Mouse (Mus musculus) gastrocnemius, postnatal 4 days (tissue): ENCODE results near the gene Tob1. TPM values are rescaled to one million over a fixed set of nuclear protein-coding genes. Genes with fewer than 3 reads are reported as not detected.

Experiments
- DNase-seq, 2 experiments: peaks; one replicate each; pipeline ENCODE4 v3.0.0; 2021 to 2022; ENCODE audit warnings: low spot score in 2 of 2, mixed read lengths in 2 of 2
- long read RNA-seq, 2 experiments: library from polyadenylated mRNA; stranded (forward); transcript quantifications; one replicate each; pipeline ENCODE4 v2.0.0; 2021
- total RNA-seq, 2 experiments: library from RNA; stranded (reverse); gene quantifications; 2 replicates each; pipeline ENCODE4 v1.2.3; 2021

Tob1 gene
- total RNA-seq: 10 to 100 TPM; 81.4 to 89.8 TPM
- long read RNA-seq, experiment 1, transcript Tob1-201 (2 exons, 2,288 nt): major isoform, 152 of 157 reads
- long read RNA-seq, experiment 1, partial matches to known transcripts: 5 of 157 reads
- long read RNA-seq, experiment 1, other reads (novel, unspliced or antisense): 0 of 157 reads
- long read RNA-seq, experiment 2, transcript Tob1-201 (2 exons, 2,288 nt): major isoform, 148 of 159 reads
- long read RNA-seq, experiment 2, partial matches to known transcripts: 0 of 159 reads
- long read RNA-seq, experiment 2, other reads (novel, unspliced or antisense): 11 of 159 reads

DNA sequence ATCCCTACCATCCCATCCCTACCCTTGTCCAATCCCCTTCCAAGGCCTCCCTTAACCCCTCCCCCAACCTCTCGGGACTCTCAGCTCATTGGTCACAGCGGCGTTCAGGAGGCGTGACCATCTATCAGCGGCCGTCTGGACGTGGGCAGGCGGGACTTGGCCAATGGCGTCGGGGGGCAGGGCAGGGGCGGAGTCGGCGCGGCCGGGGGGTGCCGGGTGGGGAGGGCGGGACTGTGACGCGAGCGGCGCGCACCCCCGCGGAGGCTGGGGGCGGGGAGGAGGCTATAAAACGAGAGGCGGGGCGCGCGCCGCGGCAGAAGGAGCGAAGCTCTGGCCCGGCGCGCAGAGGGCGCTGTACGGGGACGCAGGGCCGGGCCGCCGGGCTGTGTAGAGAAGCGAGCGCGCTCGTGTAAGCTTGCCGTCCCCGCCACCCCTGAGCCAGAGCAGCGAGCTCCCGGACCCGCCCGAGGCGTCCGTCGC lies at the start of gene Tob1:
Gene Tob1 (plus strand): TSS at position 331 of the 480 bp plus-strand sequence.
- peak; percentile 97 to 98 for DNase-seq

DNA sequence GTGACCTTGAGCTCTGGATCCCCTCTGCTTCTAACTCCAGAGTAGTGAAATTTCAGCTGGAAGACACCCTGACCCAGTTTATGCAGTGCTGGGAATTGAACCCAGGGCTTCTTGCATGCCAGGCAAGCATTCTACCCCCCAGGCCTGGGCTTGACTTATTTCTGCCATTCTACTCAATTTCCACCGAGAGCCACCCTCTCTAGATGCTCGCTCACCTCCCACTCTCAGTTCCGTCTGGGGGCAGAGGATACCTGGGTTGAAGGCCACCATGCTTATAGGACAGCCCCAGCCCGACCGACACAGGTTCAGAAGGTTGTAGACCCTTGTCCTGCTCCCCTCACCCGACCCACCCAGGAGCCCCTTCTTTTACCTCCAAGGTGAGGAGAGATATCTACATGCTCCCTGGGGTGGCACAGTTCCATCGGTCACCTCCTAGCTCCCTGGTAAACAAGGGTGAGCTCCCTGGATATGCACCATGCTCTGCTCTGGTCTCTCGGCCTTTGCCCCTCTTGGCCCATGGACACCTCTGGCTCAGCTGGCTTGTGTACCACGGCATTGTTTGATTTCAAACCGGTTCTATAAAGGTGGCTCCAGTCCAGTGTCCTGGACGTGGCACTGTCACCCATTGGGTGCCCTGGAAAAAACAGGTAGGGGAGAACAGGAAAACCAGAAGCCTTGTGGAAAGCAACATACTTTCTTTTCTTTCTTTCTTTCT lies 49.2 kb upstream of the Tob1 start:
- no peak for DNase-seq

DNA sequence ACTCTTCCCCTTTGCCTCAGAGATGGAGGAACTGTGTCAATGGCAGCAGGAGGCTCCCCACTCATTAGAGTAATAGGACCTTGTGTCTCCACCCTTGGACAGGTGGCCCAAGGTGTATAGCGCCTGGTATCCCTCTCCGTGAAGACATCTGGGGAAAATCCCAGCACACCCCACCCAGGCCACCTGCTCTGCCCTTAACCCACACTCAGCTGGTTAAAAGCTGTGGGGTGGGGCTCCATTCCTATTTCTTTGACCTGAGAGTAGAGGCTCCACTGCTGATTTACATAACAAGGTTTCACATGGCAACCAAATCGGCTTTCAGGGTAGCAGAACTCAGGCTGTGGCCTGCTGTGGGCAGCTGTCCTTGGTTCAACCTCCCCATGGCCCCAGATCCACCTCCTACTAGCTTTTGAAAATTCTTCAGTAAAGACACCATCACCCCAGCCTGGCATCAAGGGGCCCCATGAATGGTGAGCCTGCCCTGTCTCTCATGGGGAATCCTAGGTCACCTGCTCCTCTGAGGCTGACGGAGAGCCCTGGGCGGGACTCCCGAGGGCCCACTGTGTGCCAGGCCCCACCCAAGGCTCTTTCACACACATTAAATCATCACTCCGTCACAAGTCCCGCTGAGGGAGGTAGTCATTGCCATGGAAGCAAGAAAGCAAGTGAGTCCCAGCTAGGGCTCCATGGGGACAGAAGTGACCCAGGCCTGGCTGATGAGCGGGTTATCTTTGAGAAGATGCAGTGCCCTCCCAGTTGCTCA lies 48.1 kb upstream of the Tob1 start:
- no peak for DNase-seq

GRCm38 (mm10) chr11:94165745-94166144 lies 45.5 kb upstream of the Tob1 start:
- DNase-seq: no peak

DNA sequence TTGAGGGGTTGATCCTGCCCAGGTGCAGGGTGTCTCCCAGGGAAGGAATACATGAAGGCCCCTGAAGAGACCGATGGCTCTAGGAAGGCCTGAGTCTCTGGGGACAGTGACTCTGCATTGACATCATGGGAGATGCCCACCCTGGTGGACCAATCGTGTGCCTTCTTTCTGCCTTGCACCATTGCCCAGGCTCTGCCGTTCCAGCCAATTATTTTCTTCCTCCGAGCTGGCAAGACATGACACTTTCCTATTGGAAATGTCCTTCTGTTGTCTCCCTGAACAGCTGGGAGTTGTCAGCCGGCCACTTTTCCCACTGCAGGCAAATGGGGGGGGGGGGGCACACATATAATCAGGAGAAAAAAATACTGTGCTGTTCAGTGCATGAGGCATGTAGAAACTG lies 43.0 kb upstream of the Tob1 start:
- DNase-seq: no peak

DNA sequence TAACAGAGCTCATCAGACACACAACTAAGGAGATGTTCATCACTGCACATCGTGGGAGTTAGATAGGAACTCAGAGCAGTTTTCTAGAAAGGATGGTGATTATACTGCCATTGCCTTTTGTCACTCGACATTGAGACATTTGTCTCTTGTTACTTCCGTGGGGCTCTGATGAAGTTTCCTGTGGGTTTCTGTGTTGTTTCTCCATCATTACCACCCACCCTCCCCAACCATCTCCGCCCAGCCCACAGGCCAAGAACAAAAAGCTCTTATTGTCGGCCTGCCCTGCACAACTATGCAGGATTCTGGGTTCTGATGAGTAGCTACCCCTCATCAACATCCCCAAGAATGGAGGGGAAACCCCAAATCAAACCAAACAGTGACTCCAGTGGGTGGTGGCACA lies 41.7 kb upstream of the Tob1 start:
- DNase-seq: no peak

DNA sequence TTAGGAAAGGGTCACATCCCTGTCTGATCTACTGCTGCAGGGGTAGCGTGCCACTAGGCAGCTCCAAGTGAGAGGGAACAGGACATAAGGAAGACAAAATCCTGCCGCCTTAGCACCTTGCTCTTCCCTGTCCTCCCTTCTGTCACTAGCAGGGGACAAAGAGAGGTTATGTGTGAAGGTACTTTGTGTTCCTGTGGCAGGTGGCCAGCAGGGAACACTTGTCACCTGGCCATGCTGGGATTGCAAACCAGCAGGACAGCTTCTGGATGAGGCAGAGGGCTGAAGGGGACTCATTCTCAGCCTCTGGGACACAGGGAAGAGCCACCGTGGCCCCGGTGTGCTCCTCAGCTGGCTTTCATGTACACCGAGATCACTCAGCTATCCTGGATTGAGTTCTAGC lies 39.6 kb upstream of the Tob1 start:
- DNase-seq: no peak

DNA sequence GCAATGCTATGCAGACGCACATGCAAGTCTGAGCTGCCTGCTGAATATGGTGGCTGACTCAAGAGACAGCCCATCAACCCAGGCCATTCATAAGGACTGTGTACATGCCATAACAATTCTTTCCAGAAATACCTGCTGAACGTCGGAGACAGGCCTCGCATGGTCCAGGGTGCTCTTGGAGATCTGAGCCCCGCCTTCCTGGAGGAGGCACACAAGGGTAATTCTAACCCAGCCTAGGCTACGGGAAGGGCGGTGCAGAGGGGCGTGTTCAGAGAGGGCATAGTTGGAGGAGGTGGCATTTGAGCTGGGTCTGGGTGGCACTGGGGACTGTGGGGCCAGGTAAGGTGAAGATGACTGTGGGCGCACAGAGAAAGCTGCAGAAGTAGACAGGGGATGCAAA lies 39.1 kb upstream of the Tob1 start:
- no peak for DNase-seq

DNA sequence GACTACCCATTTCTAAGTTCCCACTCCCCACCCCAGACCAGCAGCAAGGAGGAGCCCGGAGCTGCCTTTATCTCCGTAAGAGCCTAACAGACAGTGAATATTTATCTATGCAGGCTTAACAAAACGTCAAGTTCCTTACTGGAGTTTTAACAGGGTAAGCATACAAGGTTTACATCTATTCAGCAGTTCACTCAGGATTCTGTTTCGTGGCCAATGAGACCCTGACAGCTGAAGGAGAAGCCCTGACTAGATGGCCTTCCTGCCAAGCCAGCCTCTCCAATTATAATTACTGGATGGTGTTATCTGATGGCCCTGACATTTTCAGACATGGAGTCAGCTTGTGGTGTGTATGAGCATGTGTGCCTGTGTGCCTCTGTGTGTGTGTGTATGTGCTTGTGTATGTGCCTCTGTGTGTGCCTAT lies 37.5 kb upstream of the Tob1 start:
- no peak for DNase-seq

DNA sequence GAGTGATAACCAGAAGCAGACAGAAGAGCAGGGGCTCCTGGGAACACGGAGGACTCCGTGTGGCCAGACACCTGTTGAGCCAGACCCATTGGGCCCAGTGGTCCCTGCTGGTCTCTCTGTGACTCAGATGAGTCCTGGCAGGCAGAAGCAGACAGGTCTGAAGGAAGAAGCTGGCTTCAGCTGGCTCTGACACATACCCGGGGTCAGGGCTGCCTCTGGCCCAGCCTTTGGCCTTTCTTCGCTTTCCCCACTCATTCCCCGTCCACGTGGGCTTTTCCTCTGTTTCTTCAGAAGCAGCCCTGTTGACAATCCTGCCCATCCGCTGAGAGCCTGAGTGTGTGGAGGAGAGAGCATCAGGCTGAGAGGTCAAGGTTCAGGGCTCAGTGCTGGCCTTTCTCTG lies 36.0 kb upstream of the Tob1 start:
- DNase-seq: no peak

GRCm38 (mm10) chr11:94175694-94176093 lies 35.6 kb upstream of the Tob1 start:
- no peak for DNase-seq

DNA sequence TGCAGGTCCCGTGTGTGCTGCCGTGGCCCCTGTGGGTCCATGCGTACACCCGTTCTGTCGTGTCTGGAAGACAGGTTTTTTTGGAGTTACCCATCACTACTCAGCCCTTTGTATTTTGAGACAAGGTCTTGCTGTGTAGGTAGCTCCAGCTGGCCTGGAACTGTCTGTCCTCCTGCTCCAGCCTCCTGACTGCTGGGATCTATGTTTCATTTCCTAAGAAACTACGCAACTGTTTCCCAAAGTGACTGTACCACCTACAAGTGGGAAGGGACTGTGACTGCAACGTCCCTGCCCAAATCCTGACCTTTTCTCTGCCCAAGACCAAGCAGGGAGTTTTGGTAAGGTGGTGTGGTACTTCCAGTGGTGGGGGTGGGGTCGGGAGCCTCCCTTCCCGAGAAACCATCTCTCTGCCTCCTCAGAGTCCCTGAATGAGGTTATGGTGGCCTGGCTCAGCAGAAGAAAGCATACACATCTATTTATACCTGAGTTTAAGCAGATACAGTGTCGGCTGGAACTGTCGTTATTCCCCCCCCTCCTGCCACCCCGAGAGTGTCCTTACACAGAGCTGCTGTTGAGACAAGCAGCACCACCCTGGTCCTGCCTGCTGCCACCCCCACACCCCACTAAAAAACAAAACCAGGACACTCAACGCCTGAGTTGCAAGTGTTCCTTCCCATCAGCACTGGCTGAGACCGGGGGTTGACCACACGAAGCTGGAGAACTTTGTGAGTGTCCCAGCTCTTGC lies 33.2 kb upstream of the Tob1 start:
- DNase-seq: no peak

DNA sequence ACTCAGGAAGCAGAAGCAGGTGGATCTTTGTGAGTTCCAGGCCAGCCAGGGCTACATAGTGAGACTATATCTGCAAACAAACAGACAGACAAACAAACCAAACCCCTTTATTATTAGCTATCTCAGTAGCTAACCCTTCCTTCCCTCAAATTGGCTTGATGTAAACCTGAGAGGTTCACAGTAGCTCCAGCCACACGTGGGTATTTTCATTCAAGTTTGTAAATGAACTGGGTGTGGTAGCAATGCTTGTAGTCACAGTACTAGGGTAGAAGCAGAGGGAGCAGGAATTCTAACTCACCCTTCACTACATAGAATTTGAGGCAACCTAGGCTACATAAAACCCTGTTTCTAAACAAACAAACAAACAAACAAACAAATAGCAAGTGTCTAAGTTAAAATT lies 31.5 kb upstream of the Tob1 start:
- no peak for DNase-seq

- DNase-seq: no peak
These were observed 31.1 kb upstream of the Tob1 start for GRCm38 (mm10) chr11:94180194-94180593.

GRCm38 (mm10) chr11:94181694-94182093 lies 29.6 kb upstream of the Tob1 start:
- no peak for DNase-seq

- no peak for DNase-seq
These were observed 28.5 kb upstream of the Tob1 start for GRCm38 (mm10) chr11:94182711-94183110.

GRCm38 (mm10) chr11:94183120-94183519 lies 28.1 kb upstream of the Tob1 start:
- DNase-seq: no peak

DNA sequence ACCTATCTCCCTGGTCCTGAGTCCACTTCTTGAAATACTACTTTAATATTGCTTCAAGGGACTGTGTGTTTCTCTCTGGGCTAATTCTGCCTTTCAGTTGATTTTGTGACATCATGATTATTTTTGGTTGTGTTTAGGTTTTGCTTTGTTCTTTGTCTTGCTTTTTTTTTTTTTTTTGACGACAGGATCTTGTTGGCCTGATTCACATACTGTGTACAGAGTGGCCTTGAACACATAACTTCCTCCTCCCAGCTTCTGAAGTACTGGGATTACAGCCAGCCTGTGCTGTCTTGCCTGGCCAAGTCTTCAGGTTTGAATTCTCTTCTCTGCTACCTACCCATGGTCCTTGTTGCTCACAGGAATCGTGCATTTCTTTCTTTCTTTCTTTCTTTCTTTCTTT lies 27.6 kb upstream of the Tob1 start:
- no peak for DNase-seq

DNA sequence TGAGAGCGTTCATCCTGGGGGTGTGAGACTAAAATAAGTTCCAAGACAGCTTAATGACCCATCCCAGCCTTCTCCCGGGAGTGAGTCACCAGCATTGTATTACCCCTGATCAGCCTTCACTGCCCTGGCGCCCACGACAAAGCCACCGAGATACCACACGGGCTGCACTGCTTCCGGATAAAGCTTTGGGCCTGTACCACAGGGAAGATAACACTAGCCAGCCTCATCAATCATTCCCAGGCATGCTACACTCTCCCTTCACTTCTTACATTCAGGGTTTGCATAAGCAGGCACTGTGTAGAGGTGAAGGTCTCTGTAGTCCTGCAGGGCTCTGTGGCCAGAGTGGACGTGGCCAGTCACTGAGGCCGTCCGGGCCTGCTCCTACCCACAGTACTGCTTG lies 21.7 kb upstream of the Tob1 start:
- DNase-seq: no peak

DNA sequence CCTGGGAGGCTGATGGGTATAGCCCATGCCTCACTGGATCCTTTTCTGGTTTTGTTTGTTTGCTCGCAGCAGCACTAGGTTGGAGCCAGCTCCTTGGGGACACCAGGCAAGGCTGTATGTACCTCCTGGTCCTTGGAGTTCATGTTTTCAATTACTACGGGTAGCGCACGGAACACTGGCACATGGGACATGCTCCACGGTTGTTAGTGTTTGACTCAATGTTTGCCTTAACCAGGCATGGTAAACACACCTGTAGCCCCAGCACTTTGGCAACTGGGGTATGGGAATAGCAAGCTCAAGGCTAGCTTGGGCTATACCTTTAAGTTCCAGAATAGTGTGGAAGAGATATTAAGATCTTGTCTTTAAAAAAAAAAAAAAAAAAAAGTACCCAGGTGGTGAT lies 20.6 kb upstream of the Tob1 start:
- no peak for DNase-seq

GRCm38 (mm10) chr11:94193109-94193508 lies 18.1 kb upstream of the Tob1 start:
- no peak for DNase-seq
